Mouse (Mus musculus) cerebellum, postnatal 14 days (tissue): ENCODE measurements around the gene Casp14.
"Not testable (repeated sequence)": the region's sequence is repeated elsewhere in the genome, so short reads cannot be mapped to it uniquely, and the experiment has no call there.

Experiments used
- DNase-seq, 2 experiments: peaks; one replicate each; pipeline ENCODE4 v3.0.0; 2021; ENCODE audit warnings: mixed read lengths in 2 of 2

Gene Casp14

DNA sequence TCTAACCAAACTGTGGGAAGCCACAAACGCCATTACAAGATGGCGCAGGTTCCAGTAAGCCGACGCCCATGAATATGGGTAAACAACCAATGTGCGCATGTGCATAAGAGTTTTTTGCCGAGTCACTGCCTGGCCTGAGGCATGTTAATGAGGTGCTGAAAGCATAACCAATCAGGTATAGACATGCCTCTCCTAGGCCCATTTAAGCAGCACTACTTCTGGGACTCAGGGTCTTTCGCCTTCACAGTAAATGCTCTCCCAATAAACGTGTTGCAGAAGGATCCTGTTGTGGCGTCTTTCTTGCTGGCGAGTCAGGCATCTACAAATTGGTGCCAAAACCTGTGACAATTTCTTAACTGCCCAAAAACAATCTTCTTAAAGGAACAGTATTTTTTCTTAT is 51.4 kb downstream of the Casp14 start:
- DNase-seq, result not testable (repeated sequence)

DNA sequence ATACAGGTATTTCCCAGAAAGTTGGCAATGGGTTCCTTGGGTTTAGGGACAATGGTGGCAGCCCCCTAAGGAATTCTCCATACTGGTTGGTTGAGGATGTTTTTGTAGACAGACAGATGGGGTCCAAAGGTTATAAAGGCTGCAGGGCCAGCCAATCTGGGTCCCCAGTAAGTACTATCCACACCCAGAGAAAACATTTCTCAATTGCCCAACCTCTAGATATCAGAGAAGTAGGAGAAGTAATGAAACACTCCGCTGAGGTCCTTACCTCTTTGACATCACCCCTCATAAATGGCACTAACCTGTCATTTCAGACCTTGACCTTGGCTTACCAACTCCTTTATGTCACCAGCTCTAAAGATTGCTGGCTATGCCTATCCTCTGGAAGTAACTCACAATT is 53.5 kb downstream of the Casp14 start:
- DNase-seq, result no peak
